Mouse (Mus musculus): ENCODE measurements at regions not wholly inside any gene's neighbourhood (a gene's known extent, or its start where the extent isn't known, plus 50 kb on each side); places are given as distances from the start of the nearest gene placed in this dataset.

DNA sequence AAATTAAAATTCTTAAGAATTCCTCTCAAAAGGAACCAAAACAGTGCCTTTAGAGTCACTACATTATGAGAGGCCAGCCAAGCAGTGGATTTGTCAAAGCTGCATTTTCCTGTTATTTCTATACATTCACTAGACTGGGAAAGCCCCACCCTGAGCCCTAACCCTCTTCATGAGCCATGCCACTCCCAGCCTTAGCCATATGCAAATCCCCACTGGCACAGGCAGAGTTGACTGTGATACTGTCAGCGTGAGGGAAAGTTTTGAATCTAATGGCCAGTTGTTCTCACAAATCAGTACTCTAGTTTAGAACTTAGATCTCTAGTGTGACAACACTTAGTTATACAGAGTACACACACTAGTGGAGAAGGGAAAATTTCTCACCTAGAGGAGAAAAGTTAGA is 486.4 kb downstream of the Inhba start:
- DNase-seq = no peak

- peak in 1 of 2 experiments; percentile 4 for DNase-seq
These were observed 501.2 kb downstream of the Inhba start for GRCm38 (mm10) chr13:16512876-16513275.

GRCm38 (mm10) chr13:16515195-16515594 is 503.5 kb downstream of the Inhba start:
- no peak for DNase-seq

- no peak for DNase-seq
These were observed 517.4 kb downstream of the Inhba start for GRCm38 (mm10) chr13:16529036-16529435.

- no peak for DNase-seq
These were observed 532.1 kb downstream of the Inhba start for GRCm38 (mm10) chr13:16543771-16544170.

DNA sequence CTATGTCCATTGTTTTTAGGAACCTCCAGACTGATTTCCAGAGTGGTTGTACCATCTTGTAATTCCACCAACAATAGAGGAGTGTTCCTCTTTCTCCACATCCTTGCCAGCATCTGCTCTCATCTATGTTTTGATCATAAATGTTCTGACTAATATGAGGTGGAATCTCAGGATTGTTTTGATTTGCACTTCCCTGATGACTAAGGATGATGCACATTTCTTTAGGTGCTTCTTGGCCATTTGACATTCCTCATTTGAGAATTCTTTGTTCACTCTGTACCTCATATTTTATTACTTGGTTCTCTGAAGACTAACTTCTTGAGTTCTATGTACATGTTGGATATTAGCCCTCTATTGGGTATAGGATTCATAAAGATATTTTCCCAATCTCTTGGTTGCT is 538.4 kb downstream of the Inhba start:
- DNase-seq = no peak

DNA sequence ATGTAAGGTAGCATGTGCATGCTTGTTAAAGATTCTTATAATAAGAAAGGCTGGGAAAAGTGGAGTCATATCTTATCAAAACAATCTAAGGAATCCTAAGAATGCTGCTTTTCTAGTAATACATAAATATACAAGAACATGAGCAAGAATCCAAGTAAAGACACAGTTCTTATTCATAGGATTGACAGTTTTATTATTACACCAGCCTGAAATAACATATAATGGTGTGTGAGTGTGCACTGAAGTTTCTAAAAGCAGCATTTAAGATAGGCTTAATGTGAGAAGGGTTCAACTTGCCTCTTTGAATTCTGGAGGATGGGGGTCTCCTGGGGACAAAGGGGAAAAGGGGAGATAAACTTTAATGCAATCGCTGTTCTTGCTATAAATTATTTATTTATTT is 553.3 kb downstream of the Inhba start:
- DNase-seq = no peak

GRCm38 (mm10) chr13:16574069-16574468 is 562.4 kb downstream of the Inhba start:
- no peak for DNase-seq

GRCm38 (mm10) chr13:16586286-16586685 is 574.6 kb downstream of the Inhba start:
- no peak for DNase-seq

- no peak for DNase-seq
These were observed 608.1 kb downstream of the Inhba start for GRCm38 (mm10) chr13:16619755-16620154.

- no peak for DNase-seq
These were observed 614.9 kb downstream of the Inhba start for GRCm38 (mm10) chr13:16626584-16626983.

DNA sequence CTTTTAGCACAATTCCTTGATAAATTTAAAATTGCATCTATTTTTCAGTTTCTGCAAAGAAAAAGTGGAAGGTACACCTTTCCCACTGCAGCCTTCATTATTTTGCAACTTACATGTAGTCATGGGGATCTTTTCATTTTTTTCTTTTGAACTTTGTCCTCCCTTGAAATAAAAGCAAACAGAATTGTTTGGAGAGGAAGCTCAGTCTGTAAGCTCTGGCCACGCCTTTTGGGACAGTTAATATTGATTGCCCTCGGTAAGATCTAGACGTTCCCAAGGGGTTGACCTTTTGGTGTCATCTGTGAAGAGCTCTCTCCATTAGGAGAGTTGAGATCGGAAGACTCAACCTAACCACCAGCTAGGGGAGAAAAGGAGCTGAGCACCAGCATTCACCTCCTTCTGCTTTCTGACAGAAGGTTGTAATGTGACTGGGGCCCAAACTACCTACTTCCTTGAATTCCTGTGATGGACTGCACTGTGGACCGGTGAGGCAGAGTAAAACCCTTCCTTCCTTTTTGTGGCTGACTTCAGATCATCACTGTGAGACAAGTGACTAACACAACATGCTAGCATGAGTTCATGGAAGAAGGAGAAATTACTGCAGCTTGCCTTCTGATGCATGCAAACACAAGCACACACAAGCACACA is 621.9 kb downstream of the Inhba start:
- no peak for DNase-seq

- DNase-seq = no peak
These were observed 624.6 kb downstream of the Inhba start for GRCm38 (mm10) chr13:16636251-16636650.

DNA sequence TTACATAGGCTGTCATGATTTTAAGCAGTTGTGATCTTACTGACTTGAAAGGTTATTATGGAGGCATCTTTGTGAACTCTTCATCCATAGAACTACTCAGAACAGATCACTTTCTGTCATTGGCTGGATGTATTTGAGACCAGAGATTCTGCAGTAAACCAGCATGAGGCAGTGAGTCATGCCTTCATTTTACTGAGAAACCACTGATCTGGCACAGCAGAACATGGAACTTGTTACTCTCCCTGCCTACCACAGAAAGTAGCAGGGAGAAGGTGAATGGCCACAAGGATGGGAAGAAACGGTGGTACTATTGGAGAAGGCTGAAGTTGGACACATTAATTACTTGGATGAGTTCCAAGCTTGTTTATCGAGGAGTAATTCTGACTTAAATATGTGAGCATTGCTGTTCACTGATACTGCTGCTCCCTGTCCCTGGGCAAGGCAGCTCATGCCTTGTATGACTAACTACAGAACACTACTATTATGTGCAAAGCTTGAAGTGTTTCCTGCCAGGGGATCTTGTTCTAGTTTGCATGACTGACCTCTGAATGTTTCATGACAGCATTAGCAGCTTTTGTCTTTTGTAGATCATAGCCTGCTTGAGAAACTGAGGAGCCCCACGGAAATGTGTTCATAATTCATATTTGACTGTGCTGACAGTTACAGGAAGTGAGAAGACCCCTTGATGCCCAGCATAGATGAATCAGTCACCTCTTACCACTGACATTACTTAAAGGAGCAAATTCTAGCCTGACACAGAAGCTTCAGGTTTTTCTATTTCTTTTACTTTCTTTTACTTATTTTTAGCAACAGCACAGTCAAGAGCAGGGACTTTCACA is 630.2 kb downstream of the Inhba start:
- no peak for DNase-seq

GRCm38 (mm10) chr13:16642450-16642994 is 630.9 kb downstream of the Inhba start:
- no peak for DNase-seq

DNA sequence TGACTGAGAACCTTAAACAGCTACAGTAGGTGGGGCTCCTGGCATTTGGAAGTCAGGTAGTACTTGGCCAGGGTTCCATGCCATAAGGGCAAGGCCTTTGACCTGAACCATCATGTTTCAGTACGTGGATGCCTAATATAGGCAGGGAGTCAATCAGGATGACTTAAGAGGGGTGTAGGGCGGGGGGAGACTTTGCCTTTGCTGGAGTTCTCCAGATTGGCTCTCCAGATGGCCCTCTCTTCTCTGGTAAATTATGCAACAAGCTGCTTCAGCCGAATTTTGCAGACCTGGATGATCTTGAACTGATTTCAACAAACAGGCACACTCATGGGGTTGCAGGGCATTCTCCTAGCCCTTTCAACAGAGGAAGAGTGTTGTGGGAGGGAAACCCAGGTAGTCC is 633.7 kb downstream of the Inhba start:
- no peak for DNase-seq

DNA sequence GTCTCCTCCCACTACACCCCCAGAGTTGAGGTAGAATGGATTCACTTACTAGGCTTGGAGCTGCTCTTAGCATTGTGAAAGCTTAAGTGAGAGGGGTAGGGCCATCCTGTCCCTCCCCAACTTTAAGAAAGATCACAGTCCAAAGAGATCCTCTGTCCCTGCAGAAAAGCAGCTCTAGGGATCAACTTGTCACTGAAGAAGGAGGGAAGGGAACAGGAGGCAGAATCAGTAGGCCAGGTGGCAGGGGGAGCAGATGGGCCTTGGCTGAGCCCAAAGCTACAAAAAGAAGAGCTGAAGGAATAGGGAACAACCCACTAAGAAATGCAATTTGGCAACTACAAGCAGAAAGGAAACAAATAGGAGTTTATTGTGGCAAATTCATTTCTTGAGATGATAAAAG is 634.4 kb downstream of the Inhba start:
- DNase-seq = no peak

DNA sequence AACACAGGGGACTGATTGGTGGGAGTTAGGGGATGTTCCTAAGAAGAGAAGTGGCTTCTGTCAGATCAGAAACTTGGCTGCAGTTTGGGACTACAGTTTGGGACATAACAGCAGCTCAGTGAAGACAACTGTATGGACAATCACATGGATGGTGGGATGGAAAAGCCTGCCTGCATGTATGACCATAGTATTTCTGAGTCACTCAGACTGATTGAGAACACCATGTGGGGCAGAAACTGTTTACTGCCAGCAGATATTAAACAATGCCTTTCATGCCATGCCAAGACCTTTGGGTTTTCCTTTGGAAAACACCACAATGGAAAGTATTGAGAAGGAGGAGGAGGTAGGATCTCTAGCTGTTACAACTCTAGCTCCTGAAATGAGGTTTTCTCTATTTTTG is 635.0 kb downstream of the Inhba start:
- DNase-seq = no peak

- DNase-seq = no peak
These were observed 644.5 kb downstream of the Inhba start for GRCm38 (mm10) chr13:16656110-16656509.

- DNase-seq = no peak
These were observed 648.2 kb downstream of the Inhba start for GRCm38 (mm10) chr13:16659894-16660293.

GRCm38 (mm10) chr13:16668652-16669051 is 657.0 kb downstream of the Inhba start:
- DNase-seq = no peak

DNA sequence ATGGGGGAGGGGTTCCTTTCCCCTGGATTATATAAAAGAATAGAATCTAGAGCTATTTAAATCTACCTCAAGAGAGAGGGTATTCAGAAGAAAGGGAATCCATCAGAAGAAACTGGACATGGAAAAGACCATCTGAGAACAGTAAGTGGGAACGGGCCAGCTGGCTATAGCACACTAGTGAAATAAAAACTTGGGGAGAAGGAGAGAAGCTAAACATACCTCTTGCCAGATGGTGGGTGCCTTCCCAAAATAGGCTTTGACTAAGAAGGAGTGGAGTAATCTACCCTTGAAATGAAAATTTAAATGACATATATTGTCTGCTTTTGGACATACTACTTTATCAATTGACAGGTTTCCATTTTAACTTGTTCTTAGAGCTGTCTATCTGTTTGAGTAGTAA is 657.6 kb downstream of the Inhba start:
- no peak for DNase-seq

DNA sequence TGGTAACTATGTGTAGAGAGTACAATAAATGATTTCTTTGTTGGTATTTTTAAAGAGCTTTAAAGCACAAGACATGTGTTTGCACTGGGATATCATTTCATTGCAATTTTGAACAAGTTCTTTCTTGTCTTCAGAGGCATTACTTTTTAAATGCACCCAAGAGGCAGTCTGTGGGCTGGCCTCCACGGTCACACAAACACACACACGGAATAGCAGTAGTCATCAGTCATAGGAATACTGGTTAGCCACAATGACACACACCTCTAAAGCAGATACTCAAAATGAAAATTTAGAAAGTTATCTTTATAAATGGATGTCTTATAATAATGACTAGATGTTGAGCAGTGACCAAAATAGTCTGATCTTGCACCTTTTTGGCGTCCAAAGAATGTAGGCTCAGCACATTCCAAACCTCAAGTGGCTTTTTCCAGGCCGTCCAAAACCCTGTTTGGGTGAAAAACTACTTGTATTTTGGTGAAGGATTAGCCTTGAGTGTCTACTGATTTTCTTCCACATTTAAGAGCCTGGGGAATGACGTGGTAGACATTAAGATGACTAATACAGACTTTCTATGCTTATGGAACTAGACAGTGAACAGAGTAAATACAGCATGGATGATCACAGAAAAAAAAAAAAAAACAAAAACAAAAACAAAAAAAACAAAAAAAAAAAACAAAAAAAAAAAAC is 658.5 kb downstream of the Inhba start:
- DNase-seq = no peak

- no peak for DNase-seq
These were observed 659.1 kb downstream of the Inhba start for GRCm38 (mm10) chr13:16670736-16671135.

Measured in cerebellum, adult 18-20 months (tissue).